Mouse (Mus musculus) effector memory CD4-positive, alpha-beta T cell, adult 7 months (primary cell): ENCODE results near the gene Invs. TPM values are rescaled to one million over a fixed set of nuclear protein-coding genes. Genes with fewer than 3 reads are reported as not detected.

ENCODE experiments used
- polyA plus RNA-seq: library from polyadenylated mRNA; unstranded; fragments of 100-300 nt; shearing (Covaris generic); gene quantifications from one replicate; pipeline ENCODE4 v1.2.1, GENCODE M21; 2017

Invs gene
- polyA plus RNA-seq, result 13.4 TPM

DNA sequence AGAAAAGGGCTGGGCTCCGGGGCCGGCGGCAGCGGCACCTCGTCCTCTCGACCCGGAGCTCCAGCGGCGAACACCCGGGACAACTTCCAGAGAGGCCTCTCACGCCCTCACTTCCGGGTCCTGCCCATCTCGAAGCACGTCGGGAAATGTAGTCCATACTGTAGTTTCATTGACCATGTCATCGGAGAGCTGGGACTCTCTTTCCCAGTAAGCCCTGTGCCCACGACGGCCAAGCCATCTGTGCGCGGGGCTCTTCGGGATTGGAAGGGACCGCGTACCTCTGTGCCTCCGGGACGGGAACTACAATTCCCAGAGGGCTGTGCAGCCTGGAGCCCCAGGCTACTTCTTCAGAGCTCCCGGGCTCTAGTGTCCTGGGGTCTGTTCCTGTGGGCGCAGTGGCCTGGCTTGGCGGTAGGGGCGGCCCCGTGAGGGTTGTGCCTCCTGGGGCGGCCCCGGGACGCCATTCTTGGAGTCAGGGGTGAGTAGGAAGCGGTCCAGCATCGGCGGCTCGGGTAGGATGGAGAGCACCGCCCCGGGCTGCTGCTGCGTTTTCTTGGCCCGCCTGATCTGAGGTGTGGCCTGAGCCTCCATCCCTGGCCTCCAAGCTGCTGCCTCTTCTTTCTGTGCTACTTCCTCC is at the start of gene Invs, which contains the start of gene Erp44:
Gene Invs, plus strand, starts transcription at position 263 of the 637 bp plus-strand sequence.
Gene Erp44, minus strand, starts transcription at position 61 of the 637 bp plus-strand sequence.

DNA sequence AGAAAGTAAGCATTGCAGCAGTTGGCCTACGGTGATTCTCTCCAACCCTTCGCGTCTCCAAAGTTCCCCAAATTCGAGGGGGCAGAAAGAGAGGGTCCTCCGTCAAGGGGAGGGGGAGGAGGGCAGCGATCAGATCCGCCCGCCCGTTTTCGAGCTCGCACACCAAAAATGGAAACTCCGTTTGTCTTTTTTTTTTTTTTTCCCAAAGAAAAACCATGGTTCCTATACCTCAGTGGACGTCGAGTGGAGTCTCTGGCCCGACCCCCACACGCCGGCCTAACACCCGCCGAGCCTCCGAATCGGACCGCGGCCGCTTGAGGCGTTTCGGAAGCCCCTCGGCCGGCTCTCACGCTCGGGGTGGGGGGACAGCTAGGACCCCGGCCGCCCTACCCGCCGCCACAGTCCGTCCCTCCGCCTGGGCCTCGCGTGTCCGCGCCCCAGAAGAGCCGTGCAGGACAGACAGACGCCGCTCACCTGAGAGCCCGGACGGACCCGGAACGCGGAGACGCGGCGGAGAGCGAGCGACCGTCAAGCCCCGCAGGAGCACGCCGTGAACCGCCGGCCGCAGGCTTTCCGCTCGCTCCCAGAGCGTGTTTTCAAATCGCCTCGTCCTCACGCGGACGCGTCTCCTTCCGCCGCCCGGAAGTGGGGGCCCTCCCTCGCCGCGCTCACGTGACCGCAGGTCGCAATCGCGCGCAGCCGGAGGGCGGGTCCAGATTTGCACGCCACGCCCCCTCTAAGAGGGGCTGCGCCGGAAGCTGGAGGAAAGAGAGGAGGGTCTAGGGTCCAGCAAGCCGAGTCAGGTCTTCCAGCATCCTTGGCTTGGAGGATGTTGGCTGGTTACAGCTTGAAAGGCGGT is 193.5 kb downstream of the Invs start, which contains the start of gene Tex10:
Gene Tex10, minus strand, starts transcription at position 668 of the 859 bp plus-strand sequence.

Other genes with a start within 250 kb of the Invs start
- gene Nr4a3, start 234.6 kb upstream of the Invs start, polyA plus RNA-seq, result 279 TPM
- 21.3 TPM for gene Stx17, start 154.8 kb upstream of the Invs start, polyA plus RNA-seq
- 106 TPM for gene Erp44, start 202 bp upstream of the Invs start, polyA plus RNA-seq
- 63.1 TPM for gene Tex10, start 193.7 kb downstream of the Invs start, polyA plus RNA-seq